Mouse (Mus musculus): ENCODE measurements around the gene Foxj3. TPM values are rescaled to one million over a fixed set of nuclear protein-coding genes. Genes with fewer than 3 reads are reported as not detected.
A peak's percentile ranks its signal among the peaks of the same experiment; 100 is the strongest.

The Foxj3 gene
- polyA plus RNA-seq, 1 experiment from 2014 or later, result 16.7 TPM

GRCm38 (mm10) chr4:119662976-119663375, 126.2 kb downstream of the Foxj3 start:
- CTCF ChIA-PET, result no interaction called here

GRCm38 (mm10) chr4:119663409-119664095, 126.7 kb downstream of the Foxj3 start:
- ChIA-PET POLR2A (no interaction called here), CTCF (no interaction called here)
- H3K27me3 ChIP-seq, result no peaks in the 10 kb centered on the region
- in situ Hi-C loops (cut with MboI; ENCODE audit: low pct_unique_long_range_greater_than_20kb), result loop anchor here (10.0 kb wide), 2 partner anchors 239 to 419 kb away; partner anchors contain the start of genes Ppcs and Zmynd12
- ATAC-seq (no peak), DNase-seq (ENCODE audit: low read depth, low spot score) (no peak)
- TF ChIP-seq CTCF (IDR thresholded peaks at IDR 0.05), result no peak

More at GRCm38 (mm10) chr4:119662976-119663375, 126.2 kb downstream of the Foxj3 start:
- POLR2A ChIA-PET, result no interaction called here
- TF ChIP-seq CTCF (IDR thresholded peaks at IDR 0.05), result no peak
- in situ Hi-C loops (cut with MboI; ENCODE audit: low pct_unique_long_range_greater_than_20kb), result loop anchor here (10.0 kb wide), 2 partner anchors 238 to 418 kb away; partner anchors contain the start of genes Ppcs and Zmynd12
- peak; percentile 80 for ATAC-seq
- peak; percentile 53 for DNase-seq (ENCODE audit: low read depth, low spot score)
- no peaks in the 10 kb centered on the region for H3K27me3 ChIP-seq

- ATAC-seq, result no peak
- POLR2A ChIA-PET, result no interaction called here
These were observed 128.4 kb downstream of the Foxj3 start for GRCm38 (mm10) chr4:119665166-119665565.

GRCm38 (mm10) chr4:119666116-119666515, 129.3 kb downstream of the Foxj3 start:
- no peak for TF ChIP-seq CTCF (IDR thresholded peaks at IDR 0.05)
- ChIA-PET CTCF (interaction anchor here (1.1 kb wide), 1 partner anchor 35 kb away, joined by 3 read pairs; no protein-coding TSS in a partner anchor), POLR2A (interaction anchor here (0.6 kb wide), 1 partner anchor 135 kb away, joined by 3 read pairs; no protein-coding TSS in a partner anchor)
- DNase-seq (ENCODE audit: low read depth, low spot score) (no peak), ATAC-seq (no peak)
- H3K27me3 ChIP-seq, result no peaks in the 10 kb centered on the region
- in situ Hi-C loops (cut with MboI; ENCODE audit: low pct_unique_long_range_greater_than_20kb), result loop anchor here (10.0 kb wide), 2 partner anchors 241 to 421 kb away; partner anchors contain the start of genes Ppcs and Zmynd12

More at GRCm38 (mm10) chr4:119665166-119665565, 128.4 kb downstream of the Foxj3 start:
- in situ Hi-C loops (cut with MboI; ENCODE audit: low pct_unique_long_range_greater_than_20kb), result loop anchor here (10.0 kb wide), 2 partner anchors 240 to 420 kb away; partner anchors contain the start of genes Ppcs and Zmynd12
- no peak for TF ChIP-seq CTCF (IDR thresholded peaks at IDR 0.05)
- no peaks in the 10 kb centered on the region for H3K27me3 ChIP-seq
- no peak for DNase-seq (ENCODE audit: low read depth, low spot score)
- CTCF ChIA-PET, result interaction anchor here (0.6 to 1.1 kb wide), 2 partner anchors 42 to 253 kb away, joined by 3 read pairs; no protein-coding TSS in a partner anchor

- DNase-seq (ENCODE audit: low read depth, low spot score) (no peak), ATAC-seq (no peak)
- TF ChIP-seq CTCF (IDR thresholded peaks at IDR 0.05), result peak; percentile 83
- CTCF ChIA-PET, result no interaction called here
- POLR2A ChIA-PET, result no interaction called here
- in situ Hi-C loops (cut with MboI; ENCODE audit: low pct_unique_long_range_greater_than_20kb), result loop anchor here (10.0 kb wide), 2 partner anchors 243 to 423 kb away; partner anchors contain the start of genes Ppcs and Zmynd12
- H3K27me3 ChIP-seq, result no peaks in the 10 kb centered on the region
These were observed 130.7 kb downstream of the Foxj3 start for GRCm38 (mm10) chr4:119667454-119667853.

- ChIA-PET POLR2A (no interaction called here), CTCF (no interaction called here)
- in situ Hi-C loops (cut with MboI; ENCODE audit: low pct_unique_long_range_greater_than_20kb), result loop anchor here (10.0 kb wide), 2 partner anchors 243 to 423 kb away; partner anchors contain the start of genes Ppcs and Zmynd12
- no peak for DNase-seq (ENCODE audit: low read depth, low spot score)
- H3K27me3 ChIP-seq, result no peaks in the 10 kb centered on the region
- no peak for ATAC-seq
- TF ChIP-seq CTCF (IDR thresholded peaks at IDR 0.05), result no peak
These were observed 131.4 kb downstream of the Foxj3 start for GRCm38 (mm10) chr4:119668185-119668584.

GRCm38 (mm10) chr4:119668596-119668995, 131.8 kb downstream of the Foxj3 start:
- ATAC-seq (no peak), DNase-seq (ENCODE audit: low read depth, low spot score) (no peak)
- ChIA-PET CTCF (no interaction called here), POLR2A (no interaction called here)
- TF ChIP-seq CTCF (IDR thresholded peaks at IDR 0.05), result no peak
- in situ Hi-C loops (cut with MboI; ENCODE audit: low pct_unique_long_range_greater_than_20kb), result loop anchor here (10.0 kb wide), 2 partner anchors 244 to 424 kb away; partner anchors contain the start of genes Ppcs and Zmynd12
- no peaks in the 10 kb centered on the region for H3K27me3 ChIP-seq

GRCm38 (mm10) chr4:119669356-119670209, 132.8 kb downstream of the Foxj3 start:
- in situ Hi-C loops (cut with MboI; ENCODE audit: low pct_unique_long_range_greater_than_20kb), result loop anchor here (10.0 kb wide), 2 partner anchors 245 to 425 kb away; partner anchors contain the start of genes Ppcs and Zmynd12
- POLR2A ChIA-PET, result no interaction called here
- no peak for DNase-seq (ENCODE audit: low read depth, low spot score)
- ATAC-seq, result no peak
- CTCF ChIA-PET, result interaction anchor here (1.1 kb wide), 1 partner anchor 11 kb away, joined by 3 read pairs; no protein-coding TSS in a partner anchor
- no peaks in the 10 kb centered on the region for H3K27me3 ChIP-seq
- no peak for TF ChIP-seq CTCF (IDR thresholded peaks at IDR 0.05)

GRCm38 (mm10) chr4:119670210-119670555, 133.4 kb downstream of the Foxj3 start:
- ChIA-PET POLR2A (no interaction called here), CTCF (interaction anchor here (1.1 kb wide), 1 partner anchor 10 kb away, joined by 3 read pairs; no protein-coding TSS in a partner anchor)
- TF ChIP-seq CTCF (IDR thresholded peaks at IDR 0.05), result no peak
- ATAC-seq, result no peak
- DNase-seq (ENCODE audit: low read depth, low spot score), result no peak
- in situ Hi-C loops (cut with MboI; ENCODE audit: low pct_unique_long_range_greater_than_20kb), result no loop called here
- no peaks in the 10 kb centered on the region for H3K27me3 ChIP-seq

DNA sequence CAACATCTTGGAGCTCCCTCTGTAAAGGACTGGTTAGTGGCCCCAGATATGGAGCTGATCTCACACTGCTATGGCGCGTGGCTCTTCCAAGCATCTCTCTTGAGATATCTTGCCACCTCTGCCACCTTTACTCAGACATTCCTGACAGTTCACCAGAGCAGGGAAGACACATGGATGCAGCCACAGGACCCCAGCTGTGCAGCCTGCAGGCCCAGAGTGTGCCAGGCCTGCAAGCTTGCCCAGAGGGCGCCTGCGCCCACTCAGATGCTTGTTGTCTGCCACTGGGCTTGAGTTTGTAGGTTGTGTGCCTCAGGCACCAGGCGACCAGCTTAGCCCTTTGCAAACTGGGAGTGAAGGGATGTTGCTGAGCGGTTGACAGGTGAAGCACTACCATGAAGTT, 133.9 kb downstream of the Foxj3 start:
- no peak for TF ChIP-seq CTCF (IDR thresholded peaks at IDR 0.05)
- ChIA-PET CTCF (interaction anchor here (1.1 to 1.7 kb wide), 2 partner anchors 10 kb away, joined by 3 to 7 read pairs; no protein-coding TSS in a partner anchor), POLR2A (no interaction called here)
- no peaks in the 10 kb centered on the region for H3K27me3 ChIP-seq
- in situ Hi-C loops (cut with MboI; ENCODE audit: low pct_unique_long_range_greater_than_20kb), result no loop called here
- DNase-seq (ENCODE audit: low read depth, low spot score), result no peak
- no peak for ATAC-seq
